Mouse (Mus musculus) left cerebral cortex, postnatal 36 days (tissue): ENCODE results near the gene Irs2. TPM values are rescaled to one million over a fixed set of nuclear protein-coding genes. Genes with fewer than 3 reads are reported as not detected.

Source experiments
- DNase-seq, 2 experiments: peaks; one replicate each; pipeline ENCODE4 v3.0.0; 2021 to 2022; ENCODE audit warnings: low spot score in 2 of 2, mixed read lengths in 1 of 2
- intact Hi-C: fragments of 180-260 bp; cut with DNase I; formaldehyde crosslinking; loops from one replicate; pipeline ENCODE4 v1.15.1; 2025
- total RNA-seq, 2 experiments: library from RNA; stranded (reverse); gene quantifications; 2 replicates each; pipeline ENCODE4 v1.2.3; 2021

The Irs2 gene
- total RNA-seq, 2 experiments from 2014 or later, result 49.7 to 66.6 TPM

- no peak for DNase-seq
Measured at GRCm38 (mm10) chr8:11010913-11011605, 2.8 kb upstream of the Irs2 start.

DNA sequence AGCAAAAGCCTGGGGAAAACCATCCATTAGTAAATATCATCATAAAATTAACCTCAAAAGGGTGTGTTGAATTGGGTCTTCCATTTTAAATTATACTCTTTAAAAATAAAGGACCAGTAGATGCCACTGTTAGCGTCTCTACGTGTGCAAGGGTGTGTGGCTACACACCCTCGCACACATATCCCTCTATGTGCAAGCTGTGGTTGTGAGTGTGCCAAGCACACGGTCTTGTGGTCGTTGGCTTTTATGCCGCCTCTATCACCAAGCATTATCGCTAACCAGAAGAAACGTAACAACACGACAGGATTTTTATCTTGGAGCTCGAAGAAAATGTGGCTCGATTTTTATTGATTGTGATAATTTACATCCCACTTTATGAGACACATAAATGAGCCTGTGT, 2.1 kb upstream of the Irs2 start:
- DNase-seq, result no peak
- intact Hi-C loops, result loop anchor here (5.0 kb wide), 1 partner anchor 177 kb away; no protein-coding TSS in a partner anchor

More at GRCm38 (mm10) chr8:11010913-11011605, 2.8 kb upstream of the Irs2 start:
- intact Hi-C loops, result loop anchor here (5.0 kb wide), 1 partner anchor 176 kb away; no protein-coding TSS in a partner anchor

DNA sequence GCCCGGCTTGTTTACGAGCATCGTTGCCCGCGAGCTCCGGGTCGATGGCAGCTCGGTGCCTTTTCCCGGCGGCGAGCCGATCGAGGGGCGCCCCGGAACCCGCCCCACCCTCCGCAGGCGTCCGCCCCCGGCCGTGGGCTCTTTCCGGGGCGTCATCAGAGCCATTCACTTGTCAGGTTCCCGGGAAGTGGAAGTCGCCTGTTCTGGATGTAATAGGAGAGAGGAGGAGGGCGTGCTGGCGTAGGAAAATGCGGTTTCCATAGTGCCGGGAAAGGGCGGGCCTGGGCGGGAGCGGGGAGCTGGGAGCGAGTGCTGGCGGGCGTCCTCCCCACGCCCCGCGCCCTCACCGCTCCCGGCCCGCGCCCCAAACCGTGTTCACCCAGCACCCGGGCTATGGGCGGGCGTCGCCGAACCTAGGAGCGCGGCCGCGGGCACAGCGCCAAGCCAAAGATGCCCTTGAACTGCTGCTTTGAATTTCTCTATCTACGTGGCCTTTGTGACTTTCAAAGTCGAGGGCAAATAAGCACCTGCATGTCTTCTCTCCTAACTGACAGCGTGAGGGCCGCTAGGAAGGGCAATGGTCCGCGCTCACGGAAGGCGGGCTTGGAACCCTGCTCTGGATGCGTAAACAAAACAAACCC, 1.3 kb upstream of the Irs2 start:
- intact Hi-C loops, result loop anchor here (2.0 to 10.0 kb wide), 5 partner anchors 83 to 197 kb away; no protein-coding TSS in a partner anchor
- DNase-seq, result peak in 1 of 2 experiments; percentile 74

- intact Hi-C loops, result loop anchor here (1.0 to 10.0 kb wide), 5 partner anchors 82 to 568 kb away; no protein-coding TSS in a partner anchor
- DNase-seq, result peak; percentile 97
Measured at GRCm38 (mm10) chr8:11008842-11009420, 673 bp upstream of the Irs2 start.

DNA sequence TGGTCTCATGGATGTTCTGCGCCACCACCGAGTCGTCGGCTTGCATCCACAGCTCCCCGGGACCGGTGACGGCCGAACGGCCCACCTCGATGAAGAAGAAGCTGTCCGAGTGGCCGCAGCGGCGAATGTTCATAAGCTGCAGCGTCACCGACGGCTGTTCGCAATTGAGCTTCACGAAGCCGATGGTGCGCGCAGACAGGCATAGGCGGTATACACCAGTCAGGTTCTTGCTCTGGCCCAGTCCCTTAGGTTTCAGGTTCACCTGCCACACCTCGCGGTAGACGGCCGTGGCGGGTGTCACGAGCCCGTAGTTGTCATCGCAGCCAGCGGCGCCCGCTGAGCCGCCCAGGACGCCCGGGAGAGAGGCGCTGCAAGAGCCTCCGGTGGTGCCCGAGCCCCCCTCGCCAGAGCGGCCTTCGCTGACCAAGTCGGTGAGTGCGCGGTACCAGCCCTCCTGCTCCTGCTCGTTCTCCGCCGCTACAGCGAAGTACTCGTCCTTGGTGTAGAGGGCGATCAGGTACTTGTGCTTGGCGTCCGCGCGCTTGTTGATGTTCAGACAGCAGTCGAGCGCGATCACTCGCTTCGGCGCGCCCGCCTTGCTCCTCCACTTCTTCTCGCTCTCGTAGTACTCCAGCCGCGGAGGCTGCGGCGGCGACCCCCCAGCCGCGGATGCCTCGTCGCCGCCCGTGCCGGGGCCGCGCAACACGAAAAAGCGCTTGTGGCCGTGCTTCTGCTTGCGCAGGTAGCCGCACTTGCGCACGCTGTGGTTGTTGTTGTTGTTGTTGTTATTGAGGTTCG, 478 bp downstream of the Irs2 start:
- intact Hi-C loops, result loop anchor here (1.0 to 10.0 kb wide), 5 partner anchors 81 to 566 kb away; no protein-coding TSS in a partner anchor
- DNase-seq, result peak; percentile 69 to 74

DNA sequence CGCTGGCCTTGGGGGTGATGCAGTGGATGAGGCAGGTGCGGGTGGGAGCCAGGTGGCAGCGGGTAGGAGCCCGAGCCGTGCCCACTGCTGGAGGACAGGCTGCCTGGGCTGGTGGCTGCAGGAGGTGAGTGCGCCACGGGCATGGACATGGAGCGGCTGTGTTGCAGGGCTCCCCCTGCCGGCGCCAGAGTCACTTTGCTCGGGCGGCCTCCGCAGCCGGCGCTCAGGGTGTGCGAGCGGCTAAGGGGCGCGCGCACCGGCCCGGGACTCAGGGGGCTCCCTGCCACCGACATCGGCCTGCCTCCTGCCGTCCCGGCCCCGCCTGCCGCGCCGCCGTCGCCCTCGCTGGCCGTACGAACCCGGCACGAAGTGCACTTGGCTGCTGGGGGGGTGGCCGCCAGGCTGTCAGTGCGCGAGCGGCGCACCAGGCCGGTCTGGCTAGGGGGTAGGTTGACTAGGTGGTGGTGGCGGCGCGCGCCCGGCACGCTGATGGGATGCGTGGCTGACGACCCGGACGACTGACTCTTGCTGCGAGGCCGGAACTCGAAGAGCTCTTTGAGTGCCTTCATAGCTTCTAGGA, 1.2 kb downstream of the Irs2 start:
- peak; percentile 89 to 90 for DNase-seq
- intact Hi-C loops, result loop anchor here (5.0 to 10.0 kb wide), 3 partner anchors 142 to 195 kb away; no protein-coding TSS in a partner anchor

GRCm38 (mm10) chr8:11006276-11006630, 2.0 kb downstream of the Irs2 start:
- intact Hi-C loops, result loop anchor here (5.0 to 10.0 kb wide), 3 partner anchors 141 to 194 kb away; no protein-coding TSS in a partner anchor
- DNase-seq, result no peak

- intact Hi-C loops, result loop anchor here (5.0 to 10.0 kb wide), 3 partner anchors 141 to 193 kb away; no protein-coding TSS in a partner anchor
- no peak for DNase-seq
Measured at GRCm38 (mm10) chr8:11005460-11006275, 2.6 kb downstream of the Irs2 start.

GRCm38 (mm10) chr8:11004781-11005459, 3.3 kb downstream of the Irs2 start:
- intact Hi-C loops, result loop anchor here (5.0 to 10.0 kb wide), 3 partner anchors 140 to 193 kb away; no protein-coding TSS in a partner anchor
- no peak for DNase-seq

GRCm38 (mm10) chr8:11003917-11004470, 4.3 kb downstream of the Irs2 start:
- intact Hi-C loops, result loop anchor here (10.0 kb wide), 1 partner anchor 139 kb away; no protein-coding TSS in a partner anchor
- DNase-seq, result no peak

DNA sequence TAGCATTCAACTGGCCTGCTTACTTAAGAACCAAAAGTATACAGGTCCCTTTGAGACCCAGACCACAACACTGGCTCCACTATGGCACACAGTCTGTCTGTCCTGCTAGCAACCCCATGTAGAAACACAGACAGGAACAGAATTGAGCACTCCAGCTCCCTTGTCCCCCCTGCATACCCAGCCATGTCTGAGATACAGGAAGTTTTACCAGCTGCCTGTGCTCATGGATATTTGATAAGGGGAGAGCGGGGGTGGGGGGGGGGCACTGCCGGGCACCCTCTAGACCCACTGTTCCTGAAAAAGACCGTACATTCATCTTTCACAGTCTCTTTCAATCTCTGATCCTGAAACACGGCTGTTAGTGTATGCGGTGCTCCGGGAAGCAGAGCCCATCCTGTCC, 5.0 kb downstream of the Irs2 start:
- DNase-seq, result no peak
- intact Hi-C loops, result loop anchor here (10.0 kb wide), 1 partner anchor 138 kb away; no protein-coding TSS in a partner anchor

- no peak for DNase-seq
- intact Hi-C loops, result loop anchor here (10.0 kb wide), 1 partner anchor 138 kb away; no protein-coding TSS in a partner anchor
Measured at GRCm38 (mm10) chr8:11002816-11003215, 5.4 kb downstream of the Irs2 start.

GRCm38 (mm10) chr8:11001062-11001549, 7.2 kb downstream of the Irs2 start:
- intact Hi-C loops, result loop anchor here (10.0 kb wide), 1 partner anchor 136 kb away; no protein-coding TSS in a partner anchor
- DNase-seq, result peak; percentile 42 to 43

DNA sequence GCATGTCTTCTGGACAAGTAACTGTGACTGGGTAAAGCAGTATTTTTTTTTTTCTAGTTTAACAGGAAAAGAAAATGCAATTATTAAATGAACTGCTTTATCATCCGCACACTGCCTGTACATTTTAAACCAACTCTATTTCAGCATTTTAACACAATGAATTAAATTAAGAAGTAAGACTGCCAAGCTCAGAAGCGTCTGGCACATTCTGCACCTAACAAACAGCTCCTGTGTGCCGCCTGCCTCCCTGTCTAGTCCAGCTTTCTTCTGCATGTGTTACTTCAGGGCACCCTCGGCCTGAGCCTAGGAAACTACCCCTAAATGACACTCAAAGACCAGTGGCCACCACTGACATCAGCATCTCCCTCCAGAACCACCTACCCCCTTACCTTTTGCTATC, 8.7 kb downstream of the Irs2 start:
- intact Hi-C loops, result no loop called here
- DNase-seq, result no peak

GRCm38 (mm10) chr8:10996247-10996646, 12.0 kb downstream of the Irs2 start:
- no peak for DNase-seq
- intact Hi-C loops, result no loop called here

- no peak for DNase-seq
- intact Hi-C loops, result no loop called here
Measured at GRCm38 (mm10) chr8:10995756-10996155, 12.5 kb downstream of the Irs2 start.

DNA sequence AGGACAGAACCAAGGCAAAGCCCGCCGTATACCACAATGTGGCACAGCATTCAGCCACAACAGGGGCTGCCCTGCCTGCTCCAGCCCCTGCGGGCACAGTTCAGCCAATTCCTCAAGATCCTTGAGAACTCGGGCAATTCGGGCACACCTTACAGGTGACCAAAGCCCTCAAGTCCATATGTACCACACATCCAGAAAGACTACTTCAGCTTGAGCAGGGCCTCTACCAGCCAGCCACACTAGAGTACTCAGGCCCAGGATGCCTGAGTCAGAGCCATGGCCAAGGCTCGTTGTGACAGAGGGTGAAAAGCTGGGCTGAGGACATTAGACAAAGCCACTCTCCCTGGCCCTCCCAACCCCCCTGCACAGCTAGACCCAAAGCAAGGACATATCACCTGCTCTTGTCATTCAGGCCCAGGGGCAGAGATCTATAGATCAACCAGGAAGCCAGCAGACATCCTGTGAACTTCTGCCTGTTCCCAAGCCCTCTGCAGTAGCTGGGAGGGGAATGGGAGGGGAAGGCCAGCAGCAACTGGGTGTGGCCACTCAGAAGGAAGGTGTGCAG, 13.8 kb downstream of the Irs2 start:
- DNase-seq, result no peak
- intact Hi-C loops, result no loop called here
